Mouse (Mus musculus): Measurements from ENCODE around the gene Gm6034. TPM values are rescaled to one million over a fixed set of nuclear protein-coding genes. Genes with fewer than 3 reads are reported as not detected.
"Not testable (repeated sequence)": the region's sequence is repeated elsewhere in the genome, so short reads cannot be mapped to it uniquely, and the experiment has no call there.

Gene Gm6034
- polyA plus RNA-seq, 1 experiment: not detected

DNA sequence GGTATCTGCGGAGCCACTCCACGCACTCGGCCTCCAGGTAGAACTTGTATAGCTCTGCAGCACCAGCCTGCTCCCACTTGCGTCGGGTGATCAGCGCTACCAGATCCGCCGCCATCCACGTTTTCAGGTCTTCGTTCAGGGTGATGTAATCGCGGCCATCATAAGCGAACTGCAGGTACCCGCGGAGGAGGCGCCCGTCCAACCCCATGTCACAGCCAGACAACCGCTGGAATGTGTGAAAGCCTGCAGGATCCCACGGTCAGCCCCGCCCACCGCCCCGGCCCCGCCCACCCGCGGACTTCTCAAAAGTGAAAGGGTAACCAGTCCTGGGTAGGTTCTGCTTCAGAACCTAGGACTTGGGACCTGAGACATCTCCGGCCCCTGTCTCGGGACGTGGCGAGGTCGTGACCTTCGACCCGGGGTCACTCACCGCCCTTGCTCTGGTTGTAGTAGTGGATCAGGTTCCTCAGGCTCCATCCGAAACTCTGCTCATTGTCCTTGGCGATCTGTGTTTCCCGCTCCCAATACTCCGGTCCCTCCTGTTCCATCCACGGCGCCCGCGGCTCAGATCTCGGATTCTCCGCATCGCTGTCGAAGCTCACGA, 40.6 kb downstream of the Gm6034 start:
- Histone ChIP-seq H3K4me1 (ENCODE audit: control insufficient read depth, insufficient read depth, insufficient read length, low read length) (no peaks in the 10 kb centered on the region; the same call in 1 of the 2 replicates), H3K27ac (replicated peaks; ENCODE audit: low read depth, low read length) (no peak overlapping the region), H3K4me3 (ENCODE audit: insufficient read depth, low read depth, low read length) (peak overlapping the region; percentile 87)

DNA sequence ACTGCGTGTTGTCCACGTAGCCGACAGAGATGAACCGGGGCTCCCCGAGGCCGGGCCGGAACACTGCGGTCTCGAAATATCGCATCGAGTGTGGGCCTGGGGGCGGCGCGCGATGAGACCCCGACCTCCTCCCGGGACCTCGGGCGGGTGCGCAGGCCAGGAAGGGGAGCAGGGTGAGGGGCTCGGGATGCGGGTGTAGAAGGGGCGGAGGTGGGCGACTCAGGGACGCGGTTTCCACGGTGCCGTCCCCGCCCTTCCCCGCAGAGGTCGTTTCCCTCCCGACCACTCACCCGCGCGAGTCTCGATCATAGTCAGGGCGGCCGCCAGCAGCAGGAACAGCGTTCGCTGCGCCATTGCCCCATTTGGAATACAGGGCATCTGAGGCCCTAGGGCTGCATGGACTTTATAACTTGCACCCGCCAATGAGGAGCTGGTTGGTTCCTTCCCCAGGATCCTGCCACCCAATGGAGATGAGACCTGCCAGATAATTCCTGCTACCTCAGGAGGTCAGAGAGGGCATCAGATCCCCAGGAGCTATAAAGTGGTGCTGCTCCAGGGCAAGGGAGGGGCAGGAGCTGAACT, 41.2 kb downstream of the Gm6034 start:
- Histone ChIP-seq H3K4me1 (ENCODE audit: control insufficient read depth, insufficient read depth, insufficient read length, low read length) (no peaks in the 10 kb centered on the region; the same call in 1 of the 2 replicates), H3K4me3 (ENCODE audit: insufficient read depth, low read depth, low read length) (peak overlapping the region; percentile 87), H3K27ac (replicated peaks; ENCODE audit: low read depth, low read length) (no peak overlapping the region)

DNA sequence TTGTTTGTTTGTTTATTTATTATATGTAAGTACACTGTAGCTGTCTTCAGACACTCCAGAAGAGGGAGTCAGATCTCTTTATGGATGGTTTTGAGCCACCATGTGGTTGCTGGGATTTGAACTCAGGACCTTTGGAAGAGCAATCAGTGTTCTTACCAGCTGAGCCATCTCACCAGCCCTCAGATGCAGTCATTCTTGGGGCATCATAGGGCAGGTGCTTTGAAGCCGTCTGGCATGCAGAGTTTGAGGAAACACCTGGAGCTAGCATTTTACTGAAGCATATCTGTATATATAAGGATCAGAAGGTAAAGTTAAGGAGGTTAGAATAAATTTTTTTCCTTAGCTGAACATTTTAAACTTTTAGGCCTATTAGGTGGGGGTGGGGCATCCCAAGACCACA, 43.2 kb downstream of the Gm6034 start:
- not testable (repeated sequence) for H3K27ac ChIP-seq (replicated peaks; ENCODE audit: low read depth, low read length); H3K4me1 ChIP-seq (ENCODE audit: control insufficient read depth, insufficient read depth, insufficient read length, low read length); H3K4me3 ChIP-seq (ENCODE audit: insufficient read depth, low read depth, low read length)

DNA sequence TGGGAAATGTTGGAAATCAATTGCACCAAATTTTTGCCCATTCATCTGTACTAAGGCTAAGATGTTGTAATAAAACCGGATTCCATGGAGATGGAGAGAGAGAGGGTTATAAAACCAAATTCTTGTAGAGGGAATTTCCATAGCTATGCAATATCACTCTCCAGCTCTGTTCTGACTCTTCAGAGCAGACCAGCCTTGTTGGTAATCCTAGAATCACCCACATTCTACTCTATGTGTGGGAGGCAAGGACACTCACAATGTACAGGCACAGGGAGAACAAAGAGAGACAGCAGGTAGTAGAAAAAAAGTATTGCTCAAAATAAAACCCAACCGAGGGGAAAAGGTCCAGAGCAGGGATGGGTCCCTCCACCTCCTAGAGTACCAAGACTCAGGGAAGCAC, 49.2 kb downstream of the Gm6034 start:
- not testable (repeated sequence) for H3K4me3 ChIP-seq (ENCODE audit: insufficient read depth, low read depth, low read length); H3K27ac ChIP-seq (replicated peaks; ENCODE audit: low read depth, low read length); H3K4me1 ChIP-seq (ENCODE audit: control insufficient read depth, insufficient read depth, insufficient read length, low read length)

DNA sequence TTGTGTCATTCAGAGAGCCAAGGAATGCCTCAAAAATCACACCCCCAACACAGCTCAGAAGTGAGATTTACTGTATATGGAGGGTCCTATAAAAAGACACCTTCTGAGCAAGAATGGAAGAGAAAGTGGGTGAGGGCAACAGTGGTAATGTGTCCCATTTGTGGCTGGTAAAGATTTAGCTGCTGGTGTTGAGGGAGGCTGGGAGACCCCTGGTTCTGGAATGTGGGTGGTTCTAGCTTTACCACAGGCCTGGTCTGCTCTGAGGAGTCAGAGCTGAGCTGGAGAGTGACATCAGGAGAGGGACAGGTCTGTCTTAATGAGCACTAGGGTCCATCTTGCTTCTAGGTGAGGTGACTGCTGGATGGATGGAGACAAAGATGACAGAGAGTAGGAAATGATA, 49.8 kb downstream of the Gm6034 start:
- not testable (repeated sequence) for H3K27ac ChIP-seq (replicated peaks; ENCODE audit: low read depth, low read length); H3K4me3 ChIP-seq (ENCODE audit: insufficient read depth, low read depth, low read length); H3K4me1 ChIP-seq (ENCODE audit: control insufficient read depth, insufficient read depth, insufficient read length, low read length)

DNA sequence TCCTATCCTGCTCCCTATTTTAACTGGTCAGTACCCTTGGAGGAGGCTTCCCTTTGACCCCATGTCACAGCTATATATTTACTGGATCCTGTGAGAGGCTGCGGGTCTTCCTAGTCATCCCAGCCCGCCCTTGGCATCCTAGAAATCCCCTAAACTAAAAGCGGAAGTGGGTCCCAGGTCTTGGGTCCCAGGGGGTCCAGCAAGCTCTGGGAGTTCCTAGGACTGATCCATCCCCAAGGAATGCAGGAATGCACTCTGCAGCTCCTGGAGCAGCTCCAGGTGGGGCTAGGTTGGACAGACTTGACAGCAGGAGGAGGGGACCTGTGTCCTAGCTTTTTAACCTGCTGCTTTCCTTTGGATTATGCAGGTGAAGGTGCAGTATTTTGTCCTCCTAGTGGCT, 51.2 kb downstream of the Gm6034 start:
- Histone ChIP-seq H3K4me1 (ENCODE audit: control insufficient read depth, insufficient read depth, insufficient read length, low read length) (no peaks in the 10 kb centered on the region), H3K4me3 (ENCODE audit: insufficient read depth, low read depth, low read length) (no peak overlapping the region), H3K27ac (replicated peaks; ENCODE audit: low read depth, low read length) (no peak overlapping the region)

DNA sequence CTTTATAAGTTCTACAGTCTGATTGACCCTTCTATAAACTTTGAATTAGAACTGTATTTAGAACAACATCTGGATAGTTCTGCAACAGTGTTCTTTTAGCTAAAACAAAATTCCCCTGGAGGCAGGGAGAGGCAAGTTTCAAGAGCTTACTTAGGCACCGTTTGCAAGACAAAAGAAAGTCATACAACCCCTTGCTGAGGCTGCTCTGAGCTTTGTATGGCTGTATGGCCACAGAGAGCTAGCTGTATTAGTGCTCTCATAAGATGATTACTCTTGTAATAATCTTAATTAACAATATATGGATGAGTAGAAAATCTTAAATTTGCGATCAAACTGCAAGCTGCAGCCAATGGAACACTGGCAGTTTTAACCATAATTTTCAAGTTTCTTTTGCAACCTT, 56.8 kb downstream of the Gm6034 start:
- H3K27ac ChIP-seq (replicated peaks; ENCODE audit: low read depth, low read length); H3K4me3 ChIP-seq (ENCODE audit: insufficient read depth, low read depth, low read length); H3K4me1 ChIP-seq (ENCODE audit: control insufficient read depth, insufficient read depth, insufficient read length, low read length): not testable (repeated sequence)

- H3K27ac ChIP-seq (replicated peaks; ENCODE audit: low read depth, low read length); H3K4me1 ChIP-seq (ENCODE audit: control insufficient read depth, insufficient read depth, insufficient read length, low read length); H3K4me3 ChIP-seq (ENCODE audit: insufficient read depth, low read depth, low read length): not testable (repeated sequence)
Observed at GRCm38 (mm10) chr17:36102091-36102490, 59.3 kb downstream of the Gm6034 start.

Other genes with a start within 250 kb of the Gm6034 start
- 19.2 and 52.4 TPM in 2 replicates for gene Ier3, start 221.3 kb upstream of the Gm6034 start, polyA plus RNA-seq (2012; ENCODE audit: insufficient read depth, insufficient read length, missing spikeins)
- gene Flot1, start 219.7 kb upstream of the Gm6034 start, polyA plus RNA-seq (2012; ENCODE audit: insufficient read depth, insufficient read length, missing spikeins): 38.1 and 61.2 TPM in 2 replicates
- gene Tubb5, start 204.7 kb upstream of the Gm6034 start, polyA plus RNA-seq (2012; ENCODE audit: insufficient read depth, insufficient read length, missing spikeins): 32.5 and 58.6 TPM in 2 replicates
- 3.0 and 3.3 TPM in 2 replicates for gene Mdc1, start 201.4 kb upstream of the Gm6034 start, polyA plus RNA-seq (2012; ENCODE audit: insufficient read depth, insufficient read length, missing spikeins)
- 1.4 and 2.8 TPM in 2 replicates for gene Nrm, start 181.6 kb upstream of the Gm6034 start, polyA plus RNA-seq (2012; ENCODE audit: insufficient read depth, insufficient read length, missing spikeins)
- 7.4 and 8.8 TPM in 2 replicates for gene Ppp1r18, start 177.4 kb upstream of the Gm6034 start, polyA plus RNA-seq (2012; ENCODE audit: insufficient read depth, insufficient read length, missing spikeins)
- 17.0 and 26.4 TPM in 2 replicates for gene Dhx16, start 163.1 kb upstream of the Gm6034 start, polyA plus RNA-seq (2012; ENCODE audit: insufficient read depth, insufficient read length, missing spikeins)
- 125 and 142 TPM in 2 replicates for gene 2310061I04Rik, start 145.5 kb upstream of the Gm6034 start, polyA plus RNA-seq (2012; ENCODE audit: insufficient read depth, insufficient read length, missing spikeins)
- gene Atat1, start 132.9 kb upstream of the Gm6034 start, polyA plus RNA-seq (2012; ENCODE audit: insufficient read depth, insufficient read length, missing spikeins): 19.1 and 42.2 TPM in 2 replicates
- gene Mrps18b, start 126.6 kb upstream of the Gm6034 start, polyA plus RNA-seq (2012; ENCODE audit: insufficient read depth, insufficient read length, missing spikeins): 111 and 132 TPM in 2 replicates
- 13.4 and 49.3 TPM in 2 replicates for gene Ppp1r10, start 126.5 kb upstream of the Gm6034 start, polyA plus RNA-seq (2012; ENCODE audit: insufficient read depth, insufficient read length, missing spikeins)
- gene Abcf1, start 73.2 kb upstream of the Gm6034 start, polyA plus RNA-seq (2012; ENCODE audit: insufficient read depth, insufficient read length, missing spikeins): 69.2 and 77.7 TPM in 2 replicates
- gene Gnl1, start 63.1 kb upstream of the Gm6034 start, polyA plus RNA-seq (2012; ENCODE audit: insufficient read depth, insufficient read length, missing spikeins): 13.5 and 14.5 TPM in 2 replicates
- 5.3 and 6.8 TPM in 2 replicates for gene Prr3, start 62.7 kb upstream of the Gm6034 start, polyA plus RNA-seq (2012; ENCODE audit: insufficient read depth, insufficient read length, missing spikeins)
- 3.3 and 3.9 TPM in 2 replicates for gene H2-T24, start 22.4 kb upstream of the Gm6034 start, polyA plus RNA-seq (2012; ENCODE audit: insufficient read depth, insufficient read length, missing spikeins)
- 16.3 and 22.1 TPM in 2 replicates for gene H2-T23, start 10.1 kb upstream of the Gm6034 start, polyA plus RNA-seq (2012; ENCODE audit: insufficient read depth, insufficient read length, missing spikeins)
- gene H2-T22, start 214 bp upstream of the Gm6034 start, polyA plus RNA-seq (2012; ENCODE audit: insufficient read depth, insufficient read length, missing spikeins): 57.5 and 83.0 TPM in 2 replicates
- not detected in 2 replicates for gene Gm11127, start 15.4 kb downstream of the Gm6034 start, polyA plus RNA-seq (2012; ENCODE audit: insufficient read depth, insufficient read length, missing spikeins)
- not detected in 2 replicates for gene Gm19684, start 78.7 kb downstream of the Gm6034 start, polyA plus RNA-seq (2012; ENCODE audit: insufficient read depth, insufficient read length, missing spikeins)
- not detected in 2 replicates for gene Gm7030, start 86.5 kb downstream of the Gm6034 start, polyA plus RNA-seq (2012; ENCODE audit: insufficient read depth, insufficient read length, missing spikeins)
- not detected in 2 replicates for gene Gm8909, start 125.6 kb downstream of the Gm6034 start, polyA plus RNA-seq (2012; ENCODE audit: insufficient read depth, insufficient read length, missing spikeins)
- not detected in 2 replicates for gene H2-T3, start 147.3 kb downstream of the Gm6034 start, polyA plus RNA-seq (2012; ENCODE audit: insufficient read depth, insufficient read length, missing spikeins)
- gene Rpp21, start 215.1 kb downstream of the Gm6034 start, polyA plus RNA-seq (2012; ENCODE audit: insufficient read depth, insufficient read length, missing spikeins): 49.0 and 66.3 TPM in 2 replicates
- gene Trim39, start 229.3 kb downstream of the Gm6034 start, polyA plus RNA-seq (2012; ENCODE audit: insufficient read depth, insufficient read length, missing spikeins): 5.5 and 6.2 TPM in 2 replicates
- not detected in 2 replicates for gene H2-M10.2, start 243.5 kb downstream of the Gm6034 start, polyA plus RNA-seq (2012; ENCODE audit: insufficient read depth, insufficient read length, missing spikeins)

Measured in brown adipose tissue, adult 24 weeks (tissue).